Mouse (Mus musculus) lung, embryonic 16.5 days (tissue): ENCODE measurements around the gene Gsg1l2. TPM values are rescaled to one million over a fixed set of nuclear protein-coding genes. Genes with fewer than 3 reads are reported as not detected.
A peak's percentile ranks its signal among the peaks of the same experiment; 100 is the strongest.

Experiments used
- ATAC-seq: fragments of 200-750 bp; cut with Nextera tagmentation; 2 replicates; pipeline ENCODE4 v1.8.0; 2017; ENCODE audit warnings: low read depth, mild to moderate bottlenecking, moderate library complexity
- H3K27ac ChIP-seq: fragments of 300-500 bp; sonication (generic); 2 replicates; pipeline ENCODE4 v1.5.1; 2014; ENCODE audit warnings: mild to moderate bottlenecking, control low read depth, low read length
- H3K27me3 ChIP-seq: fragments of 300-500 bp; sonication (generic); 2 replicates; pipeline ENCODE4 v1.6.1; 2014; ENCODE audit warnings: low read depth, low read length, mixed read lengths; ENCODE audit not compliant: control insufficient read depth, insufficient read depth
- H3K36me3 ChIP-seq: fragments of 300-500 bp; sonication (generic); 2 replicates; pipeline ENCODE4 v1.6.1; 2014; ENCODE audit warnings: low read length; ENCODE audit not compliant: control insufficient read depth, insufficient read depth
- H3K4me1 ChIP-seq: fragments of 300-500 bp; sonication (generic); replicated peaks from 2 replicates; pipeline ENCODE4 v1.6.1; 2014; ENCODE audit warnings: low read length, mixed read lengths; ENCODE audit not compliant: control insufficient read depth, insufficient read depth
- H3K4me2 ChIP-seq: fragments of 300-500 bp; sonication (generic); 2 replicates; pipeline ENCODE4 v1.6.1; 2014; ENCODE audit warnings: low read depth, low read length, control low read depth
- H3K4me3 ChIP-seq: fragments of 300-500 bp; sonication (generic); 2 replicates; pipeline ENCODE4 v1.5.1; 2014; ENCODE audit warnings: mild to moderate bottlenecking, low read length, control low read depth
- H3K9ac ChIP-seq: fragments of 300-500 bp; sonication (generic); 2 replicates; pipeline ENCODE4 v1.6.1; 2014; ENCODE audit warnings: low read length, control low read depth
- H3K9me3 ChIP-seq: fragments of 300-500 bp; sonication (generic); 2 replicates; pipeline ENCODE4 v1.6.1; 2016; ENCODE audit warnings: low read length; ENCODE audit not compliant: control insufficient read depth
- WGBS: fragments of 180-500 bp; shearing (Covaris S2); extraction: QIAGEN DNeasy Blood & Tissue Kit; methylation state at CpG from one replicate; pipeline ENCODE4 v1.1.7; 2014; 5-methylcytosine and 5-hydroxymethylcytosine counted together
- polyA plus RNA-seq: library from polyadenylated mRNA; unstranded; fragments of >200 nt; fragmentation: Nextera tagmentation; extraction: Ambion mirVana; gene quantifications from 2 replicates; pipeline ENCODE4 v1.2.1, GENCODE M21; 2015

The Gsg1l2 gene
- polyA plus RNA-seq, 1 experiment from 2014 or later = not detected

GRCm38 (mm10) chr11:67806832-67807597 is 32.6 kb downstream of the Gsg1l2 start:
- Histone ChIP-seq H3K36me3 (no peaks in the 10 kb centered on the region), H3K27me3 (no peaks in the 10 kb centered on the region), H3K9ac (no peak overlapping the region), H3K4me1 (no peaks in the 10 kb centered on the region), H3K4me3 (no peak overlapping the region), H3K9me3 (no peaks in the 10 kb centered on the region), H3K4me2 (no peak overlapping the region), H3K27ac (no peak overlapping the region)
- WGBS = 73% methylated on average over 11 of the region's 11 CpGs
- no peak for ATAC-seq

GRCm38 (mm10) chr11:67808051-67808450 is 33.6 kb downstream of the Gsg1l2 start:
- Histone ChIP-seq H3K9me3 (no peaks in the 10 kb centered on the region), H3K4me1 (no peaks in the 10 kb centered on the region), H3K9ac (no peak overlapping the region), H3K36me3 (no peaks in the 10 kb centered on the region), H3K4me2 (no peak overlapping the region), H3K4me3 (no peak overlapping the region), H3K27me3 (no peaks in the 10 kb centered on the region), H3K27ac (no peak overlapping the region)
- ATAC-seq = no peak
- WGBS = 67% methylated on average over 5 of the region's 5 CpGs

GRCm38 (mm10) chr11:67811535-67811934 is 37.1 kb downstream of the Gsg1l2 start:
- H3K27ac ChIP-seq = no peak overlapping the region
- H3K4me3 ChIP-seq = no peak overlapping the region
- H3K9ac ChIP-seq = no peak overlapping the region
- no peak for ATAC-seq
- no peaks in the 10 kb centered on the region for H3K27me3 ChIP-seq
- H3K9me3 ChIP-seq = no peaks in the 10 kb centered on the region
- no peaks in the 10 kb centered on the region for H3K36me3 ChIP-seq
- H3K4me2 ChIP-seq = no peak overlapping the region
- WGBS = 80% methylated on average over 6 of the region's 6 CpGs
- no peaks in the 10 kb centered on the region for H3K4me1 ChIP-seq

- Histone ChIP-seq H3K9ac (peak overlapping the region; percentile 36; the same call in 1 of the 2 replicates), H3K27ac (no peak overlapping the region), H3K27me3 (no peaks in the 10 kb centered on the region), H3K9me3 (no peaks in the 10 kb centered on the region), H3K4me1 (peaks cover 3% of the 10 kb centered on the region), H3K4me3 (no peak overlapping the region), H3K4me2 (peak overlapping the region; percentile 40), H3K36me3 (no peaks in the 10 kb centered on the region)
- 8% methylated on average over 5 of the region's 5 CpGs for WGBS
- peak; percentile 47 for ATAC-seq
Measured at GRCm38 (mm10) chr11:67819604-67820003, 45.2 kb downstream of the Gsg1l2 start.

- Histone ChIP-seq H3K36me3 (no peaks in the 10 kb centered on the region), H3K9me3 (no peaks in the 10 kb centered on the region), H3K4me2 (no peak overlapping the region), H3K4me3 (no peak overlapping the region), H3K27ac (no peak overlapping the region), H3K9ac (no peak overlapping the region), H3K27me3 (no peaks in the 10 kb centered on the region), H3K4me1 (peaks cover 3% of the 10 kb centered on the region)
- peak; percentile 51; the same call in 1 of the 2 replicates for ATAC-seq
- 26% methylated on average over 4 of the region's 4 CpGs for WGBS
Measured at GRCm38 (mm10) chr11:67820221-67820620, 45.8 kb downstream of the Gsg1l2 start.

- Histone ChIP-seq H3K9me3 (no peaks in the 10 kb centered on the region), H3K36me3 (no peaks in the 10 kb centered on the region), H3K4me1 (peaks cover 3% of the 10 kb centered on the region), H3K27ac (no peak overlapping the region), H3K4me3 (no peak overlapping the region), H3K27me3 (no peaks in the 10 kb centered on the region), H3K4me2 (no peak overlapping the region), H3K9ac (no peak overlapping the region)
- 83% methylated on average over 6 of the region's 6 CpGs for WGBS
- no peak for ATAC-seq
Measured at GRCm38 (mm10) chr11:67821560-67821959, 47.2 kb downstream of the Gsg1l2 start.

GRCm38 (mm10) chr11:67828360-67829059 is 54.1 kb downstream of the Gsg1l2 start:
- peaks cover 7% of the 10 kb centered on the region for H3K4me1 ChIP-seq
- H3K9ac ChIP-seq = no peak overlapping the region
- no peak overlapping the region for H3K4me3 ChIP-seq
- H3K9me3 ChIP-seq = no peaks in the 10 kb centered on the region
- 15% methylated on average over 12 of the region's 12 CpGs for WGBS
- peak; percentile 91 for ATAC-seq
- H3K4me2 ChIP-seq = peak overlapping the region; percentile 29
- H3K27me3 ChIP-seq = no peaks in the 10 kb centered on the region
- H3K36me3 ChIP-seq = no peaks in the 10 kb centered on the region
- H3K27ac ChIP-seq = peak overlapping the region; percentile 78

GRCm38 (mm10) chr11:67829530-67829929 is 55.1 kb downstream of the Gsg1l2 start:
- Histone ChIP-seq H3K4me3 (no peak overlapping the region), H3K27me3 (no peaks in the 10 kb centered on the region), H3K4me2 (no peak overlapping the region), H3K9ac (no peak overlapping the region), H3K9me3 (no peaks in the 10 kb centered on the region), H3K27ac (no peak overlapping the region), H3K4me1 (peaks cover 7% of the 10 kb centered on the region), H3K36me3 (no peaks in the 10 kb centered on the region)
- WGBS = 59% methylated on average over 6 of the region's 6 CpGs
- no peak for ATAC-seq

GRCm38 (mm10) chr11:67831820-67832219 is 57.4 kb downstream of the Gsg1l2 start:
- Histone ChIP-seq H3K4me2 (no peak overlapping the region), H3K27me3 (no peaks in the 10 kb centered on the region), H3K36me3 (no peaks in the 10 kb centered on the region), H3K4me3 (no peak overlapping the region), H3K9ac (no peak overlapping the region), H3K9me3 (no peaks in the 10 kb centered on the region), H3K4me1 (peaks cover 12% of the 10 kb centered on the region), H3K27ac (no peak overlapping the region)
- 0 out of 2 replicates have a peak, but pooled peaks have one; percentile 30 for ATAC-seq
- 42% methylated on average over 5 of the region's 5 CpGs for WGBS
